Comparison of ENCODE assay signal across 24 mouse cellular contexts in the genomic region with DNA sequence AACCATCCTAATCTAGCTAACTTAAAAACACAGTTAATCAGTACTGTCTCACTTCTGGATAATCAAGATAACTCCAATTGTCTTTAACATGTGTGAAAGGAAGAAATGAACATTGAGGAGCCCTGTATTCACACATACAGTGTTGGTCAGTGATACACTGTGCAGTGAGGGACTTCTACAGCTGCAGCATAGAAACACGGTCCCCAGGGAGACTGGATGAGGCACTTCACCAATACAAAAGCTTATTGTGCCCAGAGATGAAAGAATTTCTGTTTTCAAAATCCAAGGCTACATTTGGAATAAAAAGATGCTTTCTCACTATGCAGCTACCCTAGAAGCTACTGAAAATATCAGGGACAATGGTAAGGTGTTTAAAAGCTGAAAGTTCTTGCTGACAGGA. TPM values are rescaled to one million over a fixed set of nuclear protein-coding genes. Genes with fewer than 3 reads are reported as not detected.
DNase-seq lines count a peak whose midpoint lies in the region; ATAC-seq and TF ChIP-seq lines count a peak whose summit lies in the region.
"Had no signal": no experiment of that assay in that cellular context is flagged by ENCODE, and none has a peak within 500 bp of the region (broad histone marks: within the 10 kb centered on the region; RNA-seq: fewer than 3 reads in every experiment).

No protein-coding gene starts in this region.

- TF ChIP-seq POLR2A in MEL (IDR thresholded peaks at IDR 0.05; ENCODE audit: control insufficient read depth in 1 of 2, insufficient read depth in 1 of 2, low read depth in 1 of 2, low read length in 2 of 2, poor library complexity in 1 of 2) = no peak

- DNase-seq in cerebellum, adult 9-10 months = peak; percentile 3
- no peak for DNase-seq in cerebellum, adult 18-20 months
- DNase-seq in liver, embryonic 11.5 days (ENCODE audit: low spot score) = no peak
- DNase-seq in MEL (ENCODE audit: low read depth, low spot score) = peak; percentile 47
- DNase-seq in ovary, postnatal 36 days (ENCODE audit: low spot score) = no peak
- no peak for DNase-seq in lung, postnatal 36 days
- DNase-seq: adrenal gland, postnatal 10 days; B cell, adult 2 months; cerebellum, adult 11-12 months; cerebellum, postnatal 10 days; embryo, embryonic 11 days; gastrocnemius, postnatal 14 days; heart, adult 2 months; heart, postnatal 36 days had no signal

- H3K4me2 ChIP-seq in liver, embryonic 12.5 days = no peak overlapping the region
- H3K4me2 ChIP-seq in liver, embryonic 11.5 days = no peak overlapping the region
- H3K4me2 ChIP-seq in liver, embryonic 15.5 days = no peak overlapping the region
- H3K4me2 ChIP-seq: embryonic facial prominence, embryonic 15.5 days; forebrain, embryonic 15.5 days; heart, embryonic 13.5 days; hindbrain, embryonic 12.5 days had no signal

- TF ChIP-seq EP300 in MEL (IDR thresholded peaks at IDR 0.05; ENCODE audit: low read depth in 1 of 2, low read length in 2 of 2) = 0 out of 4 replicates have a peak, but pooled peaks of 1 of the 2 experiments have one; percentile 4

- no peak overlapping the region for H3K4me3 ChIP-seq in liver, embryonic 12.5 days
- H3K4me3 ChIP-seq in liver, embryonic 11.5 days (ENCODE audit: low read depth, low read length) = no peak overlapping the region
- H3K4me3 ChIP-seq in MEL (ENCODE audit: control insufficient read depth in 1 of 2, insufficient read depth in 1 of 2, low read depth in 2 of 2, low read length in 2 of 2) = no peak overlapping the region
- H3K4me3 ChIP-seq in liver, embryonic 15.5 days (replicated peaks) = no peak overlapping the region
- H3K4me3 ChIP-seq: embryonic facial prominence, embryonic 15.5 days; erythroblast, embryonic 14.5 days; forebrain, embryonic 15.5 days; heart, adult 2 months; heart, embryonic 13.5 days; hindbrain, embryonic 12.5 days had no signal

- no peak overlapping the region for H3K9ac ChIP-seq in liver, embryonic 12.5 days
- no peak overlapping the region for H3K9ac ChIP-seq in liver, embryonic 11.5 days (ENCODE audit: low read depth, low read length)
- peak overlapping the region; percentile 51 for H3K9ac ChIP-seq in MEL (ENCODE audit: control insufficient read depth, low read depth, low read length, poor library complexity, severe bottlenecking)
- no peak overlapping the region for H3K9ac ChIP-seq in liver, embryonic 15.5 days
- H3K9ac ChIP-seq: embryonic facial prominence, embryonic 15.5 days; forebrain, embryonic 15.5 days; heart, embryonic 13.5 days; hindbrain, embryonic 12.5 days had no signal

- peaks cover 68% of the 10 kb centered on the region for H3K4me1 ChIP-seq in liver, embryonic 12.5 days
- peaks cover 6% of the 10 kb centered on the region for H3K4me1 ChIP-seq in liver, embryonic 11.5 days (replicated peaks; ENCODE audit: control insufficient read depth, insufficient read depth, low read length)
- peaks cover 49 to 51% of the 10 kb centered on the region in 2 experiments for H3K4me1 ChIP-seq in MEL (ENCODE audit: control insufficient read depth in 1 of 2, insufficient read depth in 2 of 2, low read length in 2 of 2)
- H3K4me1 ChIP-seq in liver, embryonic 15.5 days (replicated peaks) = peaks cover 62% of the 10 kb centered on the region
- H3K4me1 ChIP-seq: embryonic facial prominence, embryonic 15.5 days; forebrain, embryonic 15.5 days; heart, embryonic 13.5 days; hindbrain, embryonic 12.5 days had no signal

- no peak for TF ChIP-seq CTCF in MEL (IDR thresholded peaks at IDR 0.05 in 2 of 3, conservative IDR thresholded peaks at IDR 0.05 in 1 of 3; ENCODE audit: control insufficient read depth in 1 of 3, insufficient read depth in 1 of 3, low read depth in 2 of 3, low read length in 3 of 3, poor library complexity in 1 of 3, severe bottlenecking in 1 of 3)

- H3K9me3 ChIP-seq in liver, embryonic 12.5 days (replicated peaks) = no peaks in the 10 kb centered on the region
- no peaks in the 10 kb centered on the region for H3K9me3 ChIP-seq in liver, embryonic 11.5 days (ENCODE audit: control insufficient read depth, low read length)
- no peaks in the 10 kb centered on the region for H3K9me3 ChIP-seq in MEL (replicated peaks; ENCODE audit: insufficient read depth, low read length)
- no peaks in the 10 kb centered on the region for H3K9me3 ChIP-seq in liver, embryonic 15.5 days (replicated peaks)
- H3K9me3 ChIP-seq: embryonic facial prominence, embryonic 15.5 days; forebrain, embryonic 15.5 days; G1E; heart, embryonic 13.5 days; hindbrain, embryonic 12.5 days had no signal

- no peaks in the 10 kb centered on the region for H3K36me3 ChIP-seq in liver, embryonic 12.5 days
- no peaks in the 10 kb centered on the region for H3K36me3 ChIP-seq in liver, embryonic 11.5 days (ENCODE audit: control insufficient read depth, insufficient read depth, low read length)
- peaks cover 2 to 75% of the 10 kb centered on the region in 2 experiments; a peak in 3 of 4 replicates for H3K36me3 ChIP-seq in MEL (ENCODE audit: control insufficient read depth in 1 of 2, insufficient read depth in 2 of 2, low read length in 2 of 2)
- no peaks in the 10 kb centered on the region for H3K36me3 ChIP-seq in liver, embryonic 15.5 days (replicated peaks)
- H3K36me3 ChIP-seq: embryonic facial prominence, embryonic 15.5 days; forebrain, embryonic 15.5 days; heart, embryonic 13.5 days; hindbrain, embryonic 12.5 days had no signal

- TF ChIP-seq RAD21 in MEL (IDR thresholded peaks at IDR 0.05; ENCODE audit: low read depth, low read length) = no peak

- H3K27ac ChIP-seq in liver, embryonic 12.5 days = peak overlapping the region; percentile 69
- no peak overlapping the region for H3K27ac ChIP-seq in liver, embryonic 11.5 days (ENCODE audit: low read depth, low read length)
- peak overlapping the region; percentile 100 for H3K27ac ChIP-seq in MEL (ENCODE audit: control insufficient read depth, low read depth, low read length)
- peak overlapping the region; percentile 76 for H3K27ac ChIP-seq in liver, embryonic 15.5 days (replicated peaks)
- H3K27ac ChIP-seq: embryonic facial prominence, embryonic 15.5 days; forebrain, embryonic 15.5 days; heart, adult 2 months; heart, embryonic 13.5 days; hindbrain, embryonic 12.5 days had no signal

- peaks cover 38% of the 10 kb centered on the region for H3K79me2 ChIP-seq in MEL (ENCODE audit: control insufficient read depth, insufficient read depth, low read length, poor library complexity)

- 73% methylated on average over 1 of the region's 1 CpGs for WGBS in liver, embryonic 12.5 days (ENCODE audit: insufficient replicate concordance)
- 73% methylated on average over 1 of the region's 1 CpGs for WGBS in liver, embryonic 11.5 days
- 47% methylated on average over 1 of the region's 1 CpGs for WGBS in liver, embryonic 15.5 days (ENCODE audit: insufficient replicate concordance)

- H3K27me3 ChIP-seq in liver, embryonic 12.5 days (replicated peaks) = no peaks in the 10 kb centered on the region
- H3K27me3 ChIP-seq in liver, embryonic 11.5 days (replicated peaks; ENCODE audit: control insufficient read depth, insufficient read depth, low read length) = no peaks in the 10 kb centered on the region
- H3K27me3 ChIP-seq in MEL (ENCODE audit: control insufficient read depth in 1 of 2, insufficient read depth in 2 of 2, low read length in 2 of 2) = no peaks in the 10 kb centered on the region
- H3K27me3 ChIP-seq in liver, embryonic 15.5 days = no peaks in the 10 kb centered on the region
- H3K27me3 ChIP-seq: embryonic facial prominence, embryonic 15.5 days; forebrain, embryonic 15.5 days; heart, embryonic 13.5 days; hindbrain, embryonic 12.5 days had no signal

- no peak for ATAC-seq in liver, embryonic 12.5 days
- ATAC-seq in liver, embryonic 11.5 days (replicated peaks; ENCODE audit: low FRiP score) = no peak
- ATAC-seq in liver, embryonic 15.5 days (ENCODE audit: insufficient read depth) = no peak
- ATAC-seq: CD4-positive, CD25-positive, alpha-beta regulatory T cell, adult 4 months; forebrain, embryonic 15.5 days; hindbrain, embryonic 16.5 days had no signal

TF ChIP-seq in MEL, 35 proteins besides CTCF, POLR2A, EP300 and RAD21:
- TF ChIP-seq MYC (IDR thresholded peaks at IDR 0.05; ENCODE audit: low read depth, low read length) = no peak
- 0 out of 2 replicates have a peak, but pooled peaks have one; percentile 38 for TF ChIP-seq ETS1 (IDR thresholded peaks at IDR 0.05; ENCODE audit: low read depth, low read length)

RNA-seq across cellular contexts. Expression of a gene that starts 7.0 kb away (rescaled TPM):
- 9.0 and 10.1 TPM in 2 replicates for polyA plus RNA-seq in liver, embryonic 12.5 days (2016; fragmentation: Nextera tagmentation; extraction: Ambion mirVana)
- polyA plus RNA-seq in liver, embryonic 11.5 days (2014; fragmentation: Nextera tagmentation; extraction: Ambion mirVana) = 9.1 and 12.0 TPM in 2 replicates
- 7.4 and 10.8 TPM in 2 replicates for total RNA-seq in MEL (2012; rRNA removed)
- 10 to 100 TPM in 1 of 2 experiments, not detected in 1; 60.7 TPM for polyA plus RNA-seq in MEL (2012; ENCODE audit: insufficient read depth in 1 of 2, insufficient read length in 2 of 2, low read depth in 1 of 2, low replicate concordance in 2 of 2, missing spikeins in 1 of 2)
- polyA plus RNA-seq in liver, embryonic 15.5 days (2015; fragmentation: Nextera tagmentation; extraction: Ambion mirVana) = 12.7 and 13.1 TPM in 2 replicates

Comparison
In these comparisons a context has a peak if more than half of its experiments do, and no peak if none do; other contexts are left out.
1. DNase-seq: peak in cerebellum, adult 9-10 months (single experiment) and MEL (single experiment); none in cerebellum, adult 18-20 months (0 of 2), liver, embryonic 11.5 days (single experiment), ovary, postnatal 36 days (single experiment) and lung, postnatal 36 days (single experiment).